Mouse (Mus musculus): Measurements from ENCODE around the gene Rnf220.

DNA sequence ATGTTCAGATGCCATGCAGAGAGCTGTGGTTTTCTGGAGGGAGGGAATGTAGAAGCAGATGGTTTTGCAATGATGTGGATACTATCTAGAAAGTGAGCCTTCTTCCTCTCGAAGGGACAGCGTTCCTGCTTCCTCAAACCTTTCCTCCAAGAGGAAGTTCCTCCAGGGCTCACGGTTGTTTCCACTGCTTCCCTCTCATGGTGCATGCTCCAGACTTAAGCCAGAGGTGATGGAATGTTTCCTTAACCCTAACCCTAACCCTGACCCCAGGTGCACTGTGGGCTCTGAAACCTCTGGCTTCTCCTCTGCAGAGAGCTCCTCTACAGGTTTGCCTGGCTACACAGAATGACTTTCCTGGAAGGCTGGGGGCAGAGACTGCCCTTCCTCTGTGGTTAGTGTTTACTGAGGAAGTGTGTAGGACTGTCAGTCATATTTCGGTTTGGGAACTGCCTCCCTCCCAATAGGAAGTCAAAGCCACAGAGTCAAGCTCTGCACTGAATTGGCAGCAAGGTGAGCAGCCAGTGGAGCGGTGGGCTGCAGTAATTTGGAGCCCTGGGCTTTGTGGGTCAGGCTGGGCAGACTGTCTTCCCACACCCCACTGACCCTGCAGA is 242.7 kb downstream of the Rnf220 start:
- TF ChIP-seq CTCF (IDR thresholded peaks at IDR 0.05; ENCODE audit: borderline replicate concordance, insufficient read depth, low read length) (no peak), POLR2A (IDR thresholded peaks at IDR 0.05; ENCODE audit: low read depth, low read length) (no peak)

All from embryonic fibroblast, embryonic 13.5 days (primary cell).